Mouse (Mus musculus) MEL (cell line): ENCODE measurements around the gene Olfr1279. TPM values are rescaled to one million over a fixed set of nuclear protein-coding genes. Genes with fewer than 3 reads are reported as not detected.

Experiments used
- DNase-seq: peaks from one replicate; pipeline ENCODE4 v3.0.0; 2011; ENCODE audit warnings: low read depth, low spot score
- H3K27ac ChIP-seq: 2 replicates; pipeline ENCODE4 v1.5.1; 2012; ENCODE audit warnings: low read depth, mild to moderate bottlenecking, control low read depth, low read length, moderate library complexity; ENCODE audit not compliant: control insufficient read depth
- H3K27me3 ChIP-seq, 2 experiments: fragments of 150-350 bp in 1 of 2; sonication (generic) in 1 of 2; 2 replicates each; pipeline ENCODE4 v1.6.1; 2012; ENCODE audit warnings: low read length in 2 of 2, mild to moderate bottlenecking in 2 of 2, improper control_type of control experiment in 1 of 2, moderate library complexity in 1 of 2; ENCODE audit not compliant: insufficient read depth in 2 of 2, control insufficient read depth in 1 of 2
- H3K36me3 ChIP-seq, 2 experiments: 2 replicates each; pipeline ENCODE4 v1.6.1; 2012 to 2014; ENCODE audit warnings: low read length in 2 of 2, improper control_type of control experiment in 1 of 2, inconsistent platforms in 1 of 2, mild to moderate bottlenecking in 1 of 2; ENCODE audit not compliant: insufficient read depth in 2 of 2, control insufficient read depth in 1 of 2
- H3K4me1 ChIP-seq, 2 experiments: fragments of 150-350 bp in 1 of 2; sonication (generic) in 1 of 2; 2 replicates each; pipeline ENCODE4 v1.6.1; 2012; ENCODE audit warnings: low read length in 2 of 2, improper control_type of control experiment in 1 of 2, mild to moderate bottlenecking in 1 of 2; ENCODE audit not compliant: insufficient read depth in 2 of 2, control insufficient read depth in 1 of 2
- H3K4me3 ChIP-seq, 2 experiments: fragments of 150-350 bp in 1 of 2; sonication (generic) in 1 of 2; 2 replicates each; pipeline ENCODE4 v1.5.1; 2012; ENCODE audit warnings: low read depth in 2 of 2, low read length in 2 of 2, mild to moderate bottlenecking in 2 of 2, moderate library complexity in 2 of 2, control low read depth in 1 of 2, improper control_type of control experiment in 1 of 2; ENCODE audit not compliant: control insufficient read depth in 1 of 2, insufficient read depth in 1 of 2
- H3K79me2 ChIP-seq: 2 replicates; pipeline ENCODE4 v1.6.1; 2012; ENCODE audit warnings: mild to moderate bottlenecking, low read length, moderate library complexity; ENCODE audit not compliant: control insufficient read depth, poor library complexity, insufficient read depth
- H3K9ac ChIP-seq: 2 replicates; pipeline ENCODE4 v1.6.1; 2012; ENCODE audit warnings: low read depth, mild to moderate bottlenecking, control low read depth, low read length, moderate library complexity; ENCODE audit not compliant: control insufficient read depth, poor library complexity, severe bottlenecking
- H3K9me3 ChIP-seq: fragments of 150-350 bp; sonication (generic); replicated peaks from 2 replicates; pipeline ENCODE4 v1.6.1; 2012; ENCODE audit warnings: mild to moderate bottlenecking, low read length, improper control_type of control experiment, moderate library complexity; ENCODE audit not compliant: insufficient read depth
- BHLHE40 ChIP-seq: IDR thresholded peaks from 2 replicates; pipeline ENCODE4 v1.6.1; 2012; ENCODE audit warnings: low read depth, mild to moderate bottlenecking, inconsistent platforms, low read length, improper control_type of control experiment, borderline replicate concordance
- CTCF ChIP-seq, 3 experiments: IDR thresholded peaks in 2 of 3; conservative IDR thresholded peaks in 1 of 3; 2 replicates each; pipeline ENCODE4 v1.5.1; 2011 to 2012; ENCODE audit warnings: low read length in 3 of 3, low read depth in 2 of 3, mild to moderate bottlenecking in 2 of 3, improper control_type of control experiment in 1 of 3, inconsistent platforms in 1 of 3, mixed read lengths in 1 of 3, moderate library complexity in 1 of 3; ENCODE audit not compliant: control insufficient read depth in 1 of 3, insufficient read depth in 1 of 3, poor library complexity in 1 of 3, severe bottlenecking in 1 of 3
- E2F4 ChIP-seq: IDR thresholded peaks from 2 replicates; pipeline ENCODE4 v1.6.1; 2011; ENCODE audit warnings: low read depth, low read length, improper control_type of control experiment, borderline replicate concordance
- ETS1 ChIP-seq: IDR thresholded peaks from 2 replicates; pipeline ENCODE4 v1.6.1; 2012; ENCODE audit warnings: low read depth, mild to moderate bottlenecking, inconsistent platforms, low read length, improper control_type of control experiment, moderate library complexity
- GABPA ChIP-seq: IDR thresholded peaks from 2 replicates; pipeline ENCODE4 v1.6.1; 2012; ENCODE audit warnings: low read depth, mild to moderate bottlenecking, inconsistent platforms, low read length, improper control_type of control experiment, moderate library complexity
- MAFK ChIP-seq: IDR thresholded peaks from 2 replicates; pipeline ENCODE4 v1.6.1; 2011; ENCODE audit warnings: low read depth, mild to moderate bottlenecking, low read length, improper control_type of control experiment, borderline replicate concordance
- MAX ChIP-seq: IDR thresholded peaks from 2 replicates; pipeline ENCODE4 v1.6.1; 2011; ENCODE audit warnings: low read length, improper control_type of control experiment
- MEF2A ChIP-seq: IDR thresholded peaks from 2 replicates; pipeline ENCODE4 v1.6.1; 2014; ENCODE audit warnings: low read depth, mild to moderate bottlenecking, inconsistent platforms, low read length, improper control_type of control experiment; ENCODE audit not compliant: poor library complexity, insufficient replicate concordance, severe bottlenecking; ENCODE audit errors: extremely low read depth
- MYB ChIP-seq: IDR thresholded peaks from 2 replicates; pipeline ENCODE4 v1.6.1; 2011; ENCODE audit warnings: mild to moderate bottlenecking, low read depth, low read length, improper control_type of control experiment
- NRF1 ChIP-seq: IDR thresholded peaks from 2 replicates; pipeline ENCODE4 v1.6.1; 2014; ENCODE audit warnings: low read depth, mild to moderate bottlenecking, inconsistent platforms, low read length, improper control_type of control experiment, moderate library complexity; ENCODE audit not compliant: poor library complexity, insufficient read depth, severe bottlenecking
- POLR2A ChIP-seq, 2 experiments: IDR thresholded peaks; 2 replicates each; pipeline ENCODE4 v1.6.1; 2011 to 2012; ENCODE audit warnings: low read length in 2 of 2, mild to moderate bottlenecking in 2 of 2, control low read depth in 1 of 2, improper control_type of control experiment in 1 of 2, low read depth in 1 of 2, moderate library complexity in 1 of 2; ENCODE audit not compliant: control insufficient read depth in 1 of 2, insufficient read depth in 1 of 2, poor library complexity in 1 of 2
- TAL1 ChIP-seq: IDR thresholded peaks from 2 replicates; pipeline ENCODE4 v1.6.1; 2012; ENCODE audit warnings: mild to moderate bottlenecking, inconsistent platforms, low read length, moderate library complexity, mixed read lengths
- ZC3H11A ChIP-seq: IDR thresholded peaks from 2 replicates; pipeline ENCODE4 v1.6.1; 2012; ENCODE audit warnings: low read depth, mild to moderate bottlenecking, inconsistent platforms, low read length, improper control_type of control experiment
- ZNF384 ChIP-seq: IDR thresholded peaks from 2 replicates; pipeline ENCODE4 v1.6.1; 2012; ENCODE audit warnings: low read depth, mild to moderate bottlenecking, inconsistent platforms, low read length, improper control_type of control experiment
- polyA plus RNA-seq, 2 experiments: library from polyadenylated mRNA; stranded (reverse) in 1 of 2; unstranded in 1 of 2; fragments of >175 nt in 1 of 2; fragments of >200 nt in 1 of 2; gene quantifications; 2 replicates each; pipeline versions ENCODE4 v1.2.1 to v1.2.4; 2012; ENCODE audit warnings: low replicate concordance in 2 of 2, low read depth in 1 of 2; ENCODE audit not compliant: insufficient read length in 2 of 2, insufficient read depth in 1 of 2, missing spikeins in 1 of 2
- total RNA-seq: library from RNA; depleted of rRNA; stranded (reverse); fragments of 300-350 nt; gene quantifications from 2 replicates; pipeline ENCODE4 v1.2.3, GENCODE M21; 2012; rRNA removed

Olfr1279 gene
- total RNA-seq, result not detected in 2 replicates
- polyA plus RNA-seq, result not detected

- Histone ChIP-seq H3K27ac (no peak within 1 kb of the TSS), H3K9ac (no peak within 1 kb of the TSS), H3K4me3 (no peak within 1 kb of the TSS)
- no peak for DNase-seq
- TF ChIP-seq POLR2A (IDR thresholded peaks at IDR 0.05; ENCODE audit: control insufficient read depth in 1 of 2, insufficient read depth in 1 of 2, low read depth in 1 of 2, low read length in 2 of 2, poor library complexity in 1 of 2), result no peak
- no peak for TF ChIP-seq ZC3H11A
- TF ChIP-seq MEF2A, result no peak
- no peak for TF ChIP-seq MAX
- no peak for TF ChIP-seq CTCF (IDR thresholded peaks at IDR 0.05 in 2 of 3, conservative IDR thresholded peaks at IDR 0.05 in 1 of 3; ENCODE audit: control insufficient read depth in 1 of 3, insufficient read depth in 1 of 3, low read depth in 2 of 3, low read length in 3 of 3, poor library complexity in 1 of 3, severe bottlenecking in 1 of 3)
- TF ChIP-seq, all 39 proteins: peak for 0
- H3K79me2 ChIP-seq, result no peaks in the 10 kb centered on the region
- no peaks in the 10 kb centered on the region for H3K27me3 ChIP-seq
- no peaks in the 10 kb centered on the region for H3K36me3 ChIP-seq
- H3K9me3 ChIP-seq, result no peaks in the 10 kb centered on the region
- H3K4me1 ChIP-seq, result no peaks in the 10 kb centered on the region
Measured at GRCm38 (mm10) chr2:111300374-111300773, at the start of gene Olfr1279. Gene Olfr1279, plus strand, starts transcription at chr2:111300635.

- no peaks in the 10 kb centered on the region for H3K4me1 ChIP-seq
- TF ChIP-seq NRF1, result no peak
- no peak for TF ChIP-seq TAL1
- no peak for TF ChIP-seq MEF2A
Measured at GRCm38 (mm10) chr2:111254216-111254615, 46.2 kb upstream of the Olfr1279 start, which contains the start of gene Olfr1276. Gene Olfr1276, plus strand, starts transcription at chr2:111254516.

GRCm38 (mm10) chr2:111274006-111274405, 26.4 kb upstream of the Olfr1279 start, which contains the start of gene Olfr1277:
Gene Olfr1277, minus strand, starts transcription at chr2:111274106.
- no peak for TF ChIP-seq MAFK
- TF ChIP-seq MEF2A, result no peak
- no peak for TF ChIP-seq MAX
- no peak for TF ChIP-seq E2F4
- TF ChIP-seq MYB, result no peak
- TF ChIP-seq NRF1, result no peak
- no peak for TF ChIP-seq GABPA
- TF ChIP-seq BHLHE40, result no peak
- no peak for TF ChIP-seq ETS1
- TF ChIP-seq ZNF384, result no peak
- no peaks in the 10 kb centered on the region for H3K4me1 ChIP-seq
- no peak for DNase-seq
- H3K27ac ChIP-seq, result no peak within 1 kb of the TSS
- no peaks in the 10 kb centered on the region for H3K9me3 ChIP-seq
- no peaks in the 10 kb centered on the region for H3K27me3 ChIP-seq
- H3K36me3 ChIP-seq, result no peaks in the 10 kb centered on the region
- no peak within 1 kb of the TSS for H3K4me3 ChIP-seq
- no peaks in the 10 kb centered on the region for H3K79me2 ChIP-seq
- no peak within 1 kb of the TSS for H3K9ac ChIP-seq

More at GRCm38 (mm10) chr2:111254216-111254615, 46.2 kb upstream of the Olfr1279 start, which contains the start of gene Olfr1276:
- no peaks in the 10 kb centered on the region for H3K79me2 ChIP-seq
- no peak within 1 kb of the TSS for H3K9ac ChIP-seq
- H3K27ac ChIP-seq, result no peak within 1 kb of the TSS
- no peak for DNase-seq
- no peaks in the 10 kb centered on the region for H3K36me3 ChIP-seq
- no peaks in the 10 kb centered on the region for H3K9me3 ChIP-seq
- no peak within 1 kb of the TSS for H3K4me3 ChIP-seq
- H3K27me3 ChIP-seq, result no peaks in the 10 kb centered on the region
